Mouse (Mus musculus): ENCODE results near the gene Zfp831. TPM values are rescaled to one million over a fixed set of nuclear protein-coding genes. Genes with fewer than 3 reads are reported as not detected.

Gene Zfp831
- polyA plus RNA-seq, 1 experiment: 6.0 TPM

GRCm38 (mm10) chr2:174603321-174603720 lies 40.0 kb upstream of the Zfp831 start:
- no peak for TF ChIP-seq CTCF (IDR thresholded peaks at IDR 0.05; ENCODE audit: control insufficient read depth, insufficient read depth, low read length)
- no peak for TF ChIP-seq POLR2A (IDR thresholded peaks at IDR 0.05; ENCODE audit: borderline replicate concordance, control insufficient read depth, low read depth, low read length)
- Histone ChIP-seq H3K4me3 (replicated peaks; ENCODE audit: control insufficient read depth, low read depth, low read length) (no peak overlapping the region), H3K27ac (ENCODE audit: control insufficient read depth, insufficient read depth, low read depth, low read length, poor library complexity) (no peak overlapping the region), H3K4me1 (ENCODE audit: control insufficient read depth, insufficient read depth, low read length) (peaks cover 6% of the 10 kb centered on the region)
- 95% methylated on average over 7 of the region's 7 CpGs for WGBS

- no peak overlapping the region for H3K27ac ChIP-seq (ENCODE audit: control insufficient read depth, insufficient read depth, low read depth, low read length, poor library complexity)
- TF ChIP-seq CTCF (IDR thresholded peaks at IDR 0.05; ENCODE audit: control insufficient read depth, insufficient read depth, low read length): no peak
- no peak for TF ChIP-seq POLR2A (IDR thresholded peaks at IDR 0.05; ENCODE audit: borderline replicate concordance, control insufficient read depth, low read depth, low read length)
- no peak overlapping the region for H3K4me3 ChIP-seq (replicated peaks; ENCODE audit: control insufficient read depth, low read depth, low read length)
- H3K4me1 ChIP-seq (ENCODE audit: control insufficient read depth, insufficient read depth, low read length): peaks cover 6% of the 10 kb centered on the region
- 89% methylated on average over 1 of the region's 1 CpGs for WGBS
Measured at GRCm38 (mm10) chr2:174605020-174605419, 38.3 kb upstream of the Zfp831 start.

- TF ChIP-seq POLR2A (IDR thresholded peaks at IDR 0.05; ENCODE audit: borderline replicate concordance, control insufficient read depth, low read depth, low read length): no peak
- no peak for TF ChIP-seq CTCF (IDR thresholded peaks at IDR 0.05; ENCODE audit: control insufficient read depth, insufficient read depth, low read length)
- Histone ChIP-seq H3K4me3 (replicated peaks; ENCODE audit: control insufficient read depth, low read depth, low read length) (no peak overlapping the region), H3K4me1 (ENCODE audit: control insufficient read depth, insufficient read depth, low read length) (peaks cover 6% of the 10 kb centered on the region), H3K27ac (ENCODE audit: control insufficient read depth, insufficient read depth, low read depth, low read length, poor library complexity) (no peak overlapping the region)
- WGBS: 61% methylated on average over 4 of the region's 4 CpGs
Measured at GRCm38 (mm10) chr2:174605442-174606087, 37.8 kb upstream of the Zfp831 start.

GRCm38 (mm10) chr2:174606376-174606775 lies 37.0 kb upstream of the Zfp831 start:
- H3K4me1 ChIP-seq (ENCODE audit: control insufficient read depth, insufficient read depth, low read length): peaks cover 6% of the 10 kb centered on the region
- 66% methylated on average over 5 of the region's 5 CpGs for WGBS
- TF ChIP-seq POLR2A (IDR thresholded peaks at IDR 0.05; ENCODE audit: borderline replicate concordance, control insufficient read depth, low read depth, low read length) (no peak), CTCF (IDR thresholded peaks at IDR 0.05; ENCODE audit: control insufficient read depth, insufficient read depth, low read length) (no peak)
- no peak overlapping the region for H3K27ac ChIP-seq (ENCODE audit: control insufficient read depth, insufficient read depth, low read depth, low read length, poor library complexity)
- no peak overlapping the region for H3K4me3 ChIP-seq (replicated peaks; ENCODE audit: control insufficient read depth, low read depth, low read length)

GRCm38 (mm10) chr2:174609892-174610291 lies 33.4 kb upstream of the Zfp831 start:
- no peak for TF ChIP-seq POLR2A (IDR thresholded peaks at IDR 0.05; ENCODE audit: borderline replicate concordance, control insufficient read depth, low read depth, low read length)
- no peak for TF ChIP-seq CTCF (IDR thresholded peaks at IDR 0.05; ENCODE audit: control insufficient read depth, insufficient read depth, low read length)
- Histone ChIP-seq H3K4me3 (replicated peaks; ENCODE audit: control insufficient read depth, low read depth, low read length) (no peak overlapping the region), H3K27ac (ENCODE audit: control insufficient read depth, insufficient read depth, low read depth, low read length, poor library complexity) (no peak overlapping the region), H3K4me1 (ENCODE audit: control insufficient read depth, insufficient read depth, low read length) (peaks cover 2% of the 10 kb centered on the region; the same call in 1 of the 2 replicates)
- WGBS: 84% methylated on average over 5 of the region's 5 CpGs

GRCm38 (mm10) chr2:174612386-174613063 lies 30.8 kb upstream of the Zfp831 start:
- peaks cover 2% of the 10 kb centered on the region; the same call in 1 of the 2 replicates for H3K4me1 ChIP-seq (ENCODE audit: control insufficient read depth, insufficient read depth, low read length)
- TF ChIP-seq POLR2A (IDR thresholded peaks at IDR 0.05; ENCODE audit: borderline replicate concordance, control insufficient read depth, low read depth, low read length) (no peak), CTCF (IDR thresholded peaks at IDR 0.05; ENCODE audit: control insufficient read depth, insufficient read depth, low read length) (no peak)
- peak overlapping the region; percentile 90 for H3K4me3 ChIP-seq (replicated peaks; ENCODE audit: control insufficient read depth, low read depth, low read length)
- WGBS: 28% methylated on average over 2 of the region's 2 CpGs
- H3K27ac ChIP-seq (ENCODE audit: control insufficient read depth, insufficient read depth, low read depth, low read length, poor library complexity): peak overlapping the region; percentile 18; the same call in 1 of the 2 replicates

GRCm38 (mm10) chr2:174613221-174613620 lies 30.1 kb upstream of the Zfp831 start:
- Histone ChIP-seq H3K27ac (ENCODE audit: control insufficient read depth, insufficient read depth, low read depth, low read length, poor library complexity) (peak overlapping the region; percentile 96), H3K4me1 (ENCODE audit: control insufficient read depth, insufficient read depth, low read length) (peaks cover 2% of the 10 kb centered on the region; the same call in 1 of the 2 replicates), H3K4me3 (replicated peaks; ENCODE audit: control insufficient read depth, low read depth, low read length) (peak overlapping the region; percentile 90)
- TF ChIP-seq POLR2A (IDR thresholded peaks at IDR 0.05; ENCODE audit: borderline replicate concordance, control insufficient read depth, low read depth, low read length): no peak
- 45% methylated on average over 8 of the region's 8 CpGs for WGBS

- WGBS: 2% methylated on average over 11 of the region's 11 CpGs
- peaks cover 2% of the 10 kb centered on the region; the same call in 1 of the 2 replicates for H3K4me1 ChIP-seq (ENCODE audit: control insufficient read depth, insufficient read depth, low read length)
- peak overlapping the region; percentile 96 for H3K27ac ChIP-seq (ENCODE audit: control insufficient read depth, insufficient read depth, low read depth, low read length, poor library complexity)
- peak overlapping the region; percentile 90 for H3K4me3 ChIP-seq (replicated peaks; ENCODE audit: control insufficient read depth, low read depth, low read length)
- TF ChIP-seq CTCF (IDR thresholded peaks at IDR 0.05; ENCODE audit: control insufficient read depth, insufficient read depth, low read length): no peak
- no peak; the same call in 1 of the 2 replicates for TF ChIP-seq POLR2A (IDR thresholded peaks at IDR 0.05; ENCODE audit: borderline replicate concordance, control insufficient read depth, low read depth, low read length)
Measured at GRCm38 (mm10) chr2:174613921-174614441, 29.4 kb upstream of the Zfp831 start.

Data from bone marrow, adult 2 months (tissue).